Comparison of ENCODE assay signal across 22 mouse cellular contexts in genomic region chr4:130702835-130703535, GRCm38 (mm10). TPM values are rescaled to one million over a fixed set of nuclear protein-coding genes. Genes with fewer than 3 reads are reported as not detected.
DNase-seq lines count a peak whose midpoint lies in the region; ATAC-seq and TF ChIP-seq lines count a peak whose summit lies in the region.
"Had no signal": no experiment of that assay in that cellular context is flagged by ENCODE, and none has a peak within 500 bp of the region (broad histone marks: within the 10 kb centered on the region; RNA-seq: fewer than 3 reads in every experiment).

No protein-coding gene starts in this region.

- peaks cover 62% of the 10 kb centered on the region for H3K36me3 ChIP-seq in kidney, embryonic 15.5 days
- H3K36me3 ChIP-seq in lung, postnatal 0 days (ENCODE audit: insufficient read depth, low read length) = no peaks in the 10 kb centered on the region
- H3K36me3 ChIP-seq in stomach, postnatal 0 days (ENCODE audit: control insufficient read depth, insufficient read depth, low read length) = no peaks in the 10 kb centered on the region; the same call in 1 of the 2 replicates

- no peaks in the 10 kb centered on the region for H3K27me3 ChIP-seq in kidney, embryonic 15.5 days
- no peaks in the 10 kb centered on the region for H3K27me3 ChIP-seq in lung, postnatal 0 days (replicated peaks; ENCODE audit: insufficient read depth, low read length)
- H3K27me3 ChIP-seq in stomach, postnatal 0 days (ENCODE audit: control insufficient read depth, insufficient read depth, low read length) = no peaks in the 10 kb centered on the region
- H3K27me3 ChIP-seq: forebrain, embryonic 15.5 days; hindbrain, embryonic 15.5 days had no signal

- TF ChIP-seq EP300 in lung, postnatal 0 days (IDR thresholded peaks at IDR 0.05) = no peak
- no peak for TF ChIP-seq EP300 in stomach, postnatal 0 days (optimal IDR thresholded peaks at IDR 0.05)

- H3K9me3 ChIP-seq in kidney, embryonic 15.5 days (replicated peaks) = no peaks in the 10 kb centered on the region
- no peaks in the 10 kb centered on the region for H3K9me3 ChIP-seq in lung, postnatal 0 days (ENCODE audit: low read length)
- H3K9me3 ChIP-seq in stomach, postnatal 0 days (ENCODE audit: control insufficient read depth, low read length) = no peaks in the 10 kb centered on the region
- H3K9me3 ChIP-seq: forebrain, embryonic 15.5 days; hindbrain, embryonic 15.5 days had no signal

- TF ChIP-seq CTCF in lung, postnatal 0 days (IDR thresholded peaks at IDR 0.05) = no peak
- no peak for TF ChIP-seq CTCF in lung, adult 2 months (IDR thresholded peaks at IDR 0.05; ENCODE audit: insufficient read depth, low read length)
- no peak for TF ChIP-seq CTCF in stomach, postnatal 0 days (IDR thresholded peaks at IDR 0.05; ENCODE audit: low read depth)

- 89% methylated on average over 3 of the region's 3 CpGs for WGBS in kidney, embryonic 15.5 days
- WGBS in lung, postnatal 0 days = 76% methylated on average over 3 of the region's 3 CpGs
- 68% methylated on average over 3 of the region's 3 CpGs for WGBS in lung, adult 2 months
- 85% methylated on average over 3 of the region's 3 CpGs for WGBS in stomach, postnatal 0 days

- no peak for DNase-seq in kidney, adult 8-10 months
- peak; percentile 40 for DNase-seq in lung, postnatal 0 days (ENCODE audit: low spot score)
- DNase-seq in lung, adult 2 months = no peak
- DNase-seq in ZHBTc4 (ENCODE audit: low read depth, low spot score) = peak; percentile 66
- no peak for DNase-seq in stomach, postnatal 0 days (ENCODE audit: low spot score)
- no peak for DNase-seq in left cerebral cortex, postnatal 10 days (ENCODE audit: extremely low spot score in 1 of 2, low spot score in 2 of 2)
- DNase-seq: adrenal gland, postnatal 36 days; cerebellum, adult 11-12 months; cerebellum, postnatal 25 days; embryo, embryonic 11 days; gastrocnemius, postnatal 14 days; heart, postnatal 4 days; kidney, adult 11 months; layer of hippocampus, postnatal 36 days; lung, postnatal 4 days; right cerebral cortex, postnatal 14 days had no signal

- no peak for ATAC-seq in kidney, embryonic 15.5 days (replicated peaks; ENCODE audit: low FRiP score)
- peak; percentile 59 for ATAC-seq in lung, postnatal 0 days
- ATAC-seq in stomach, postnatal 0 days (ENCODE audit: low FRiP score, low TSS enrichment) = 0 out of 2 replicates have a peak, but pooled peaks have one; percentile 45
- ATAC-seq: forebrain, embryonic 15.5 days; midbrain, embryonic 16.5 days had no signal

- H3K9ac ChIP-seq in kidney, embryonic 15.5 days = no peak overlapping the region
- H3K9ac ChIP-seq in lung, postnatal 0 days (replicated peaks; ENCODE audit: low read depth) = no peak overlapping the region
- H3K9ac ChIP-seq in stomach, postnatal 0 days (ENCODE audit: low read length) = no peak overlapping the region
- H3K9ac ChIP-seq: forebrain, embryonic 15.5 days; hindbrain, embryonic 15.5 days had no signal

- H3K4me2 ChIP-seq in kidney, embryonic 15.5 days = no peak overlapping the region
- H3K4me2 ChIP-seq in lung, postnatal 0 days (replicated peaks; ENCODE audit: low read depth, low read length) = no peak overlapping the region
- H3K4me2 ChIP-seq in stomach, postnatal 0 days (replicated peaks; ENCODE audit: low read depth) = no peak overlapping the region
- H3K4me2 ChIP-seq: forebrain, embryonic 15.5 days; heart, embryonic 11.5 days; hindbrain, embryonic 15.5 days had no signal

- H3K27ac ChIP-seq in kidney, embryonic 15.5 days = peak overlapping the region; percentile 51; the same call in 1 of the 2 replicates
- H3K27ac ChIP-seq in lung, postnatal 0 days (ENCODE audit: low read length) = no peak overlapping the region
- no peak overlapping the region for H3K27ac ChIP-seq in stomach, postnatal 0 days (replicated peaks)
- H3K27ac ChIP-seq: forebrain, embryonic 15.5 days; hindbrain, embryonic 15.5 days; layer of hippocampus, adult 2 months had no signal

- peaks cover 14% of the 10 kb centered on the region for H3K4me1 ChIP-seq in kidney, embryonic 15.5 days
- peaks cover 10% of the 10 kb centered on the region; the same call in 1 of the 2 replicates for H3K4me1 ChIP-seq in lung, postnatal 0 days (ENCODE audit: insufficient read depth, low read depth, low read length)
- peaks cover 9% of the 10 kb centered on the region for H3K4me1 ChIP-seq in lung, adult 2 months (ENCODE audit: control insufficient read depth, insufficient read depth, low read length)
- H3K4me1 ChIP-seq in stomach, postnatal 0 days (replicated peaks; ENCODE audit: control insufficient read depth, insufficient read depth) = no peaks in the 10 kb centered on the region

- intact Hi-C loops in left cerebral cortex, postnatal 10 days (cut with DNase I) = no loop called here

- TF ChIP-seq POLR2A in lung, adult 2 months (IDR thresholded peaks at IDR 0.05; ENCODE audit: borderline replicate concordance, extremely low read depth, low read depth, low read length) = no peak

- H3K4me3 ChIP-seq in kidney, embryonic 15.5 days (replicated peaks) = no peak overlapping the region
- no peak overlapping the region for H3K4me3 ChIP-seq in lung, postnatal 0 days (ENCODE audit: low read depth, low read length)
- H3K4me3 ChIP-seq in lung, adult 2 months (replicated peaks; ENCODE audit: extremely low read depth, low read depth, low read length) = no peak overlapping the region
- no peak overlapping the region for H3K4me3 ChIP-seq in stomach, postnatal 0 days (ENCODE audit: low read depth, low read length)
- H3K4me3 ChIP-seq: forebrain, embryonic 15.5 days; hindbrain, embryonic 15.5 days; layer of hippocampus, adult 2 months had no signal

RNA-seq across cellular contexts. Expression of gene Pum1, which starts 39.9 kb away (rescaled TPM):
- polyA plus RNA-seq in kidney, embryonic 15.5 days (2015; fragmentation: Nextera tagmentation; extraction: Ambion mirVana) = 93.3 and 101 TPM in 2 replicates
- polyA plus RNA-seq in lung, postnatal 0 days (2015; fragmentation: Nextera tagmentation; extraction: Ambion mirVana) = 37.8 and 45.3 TPM in 2 replicates
- polyA plus RNA-seq in lung, adult 2 months (2012; rRNA removed) = 54.7 and 57.0 TPM in 2 replicates
- 27.0 and 27.4 TPM in 2 replicates for polyA plus RNA-seq in stomach, postnatal 0 days (2015; fragmentation: Nextera tagmentation; extraction: Ambion mirVana)
- total RNA-seq in left cerebral cortex, postnatal 10 days (2021) = 100 to 1,000 TPM; 107 to 113 TPM

Comparison
In these comparisons a context has a peak if more than half of its experiments do, and no peak if none do; other contexts are left out.
1. DNase-seq: peak in lung, postnatal 0 days (single experiment) and ZHBTc4 (single experiment); none in kidney, adult 8-10 months (0 of 2), lung, adult 2 months (single experiment), stomach, postnatal 0 days (single experiment) and left cerebral cortex, postnatal 10 days (0 of 2).